Mouse (Mus musculus) bone marrow macrophage, adult 2 months (primary cell): ENCODE data around the gene Slc29a1.

Experiments
- CTCF ChIP-seq: IDR thresholded peaks from 2 replicates; pipeline ENCODE4 v1.5.1; 2012; ENCODE audit warnings: low read depth, mild to moderate bottlenecking, low read length, moderate library complexity
- POLR2A ChIP-seq: IDR thresholded peaks from 2 replicates; pipeline ENCODE4 v1.6.1; 2012; ENCODE audit warnings: mild to moderate bottlenecking, low read depth, low read length, borderline replicate concordance

DNA sequence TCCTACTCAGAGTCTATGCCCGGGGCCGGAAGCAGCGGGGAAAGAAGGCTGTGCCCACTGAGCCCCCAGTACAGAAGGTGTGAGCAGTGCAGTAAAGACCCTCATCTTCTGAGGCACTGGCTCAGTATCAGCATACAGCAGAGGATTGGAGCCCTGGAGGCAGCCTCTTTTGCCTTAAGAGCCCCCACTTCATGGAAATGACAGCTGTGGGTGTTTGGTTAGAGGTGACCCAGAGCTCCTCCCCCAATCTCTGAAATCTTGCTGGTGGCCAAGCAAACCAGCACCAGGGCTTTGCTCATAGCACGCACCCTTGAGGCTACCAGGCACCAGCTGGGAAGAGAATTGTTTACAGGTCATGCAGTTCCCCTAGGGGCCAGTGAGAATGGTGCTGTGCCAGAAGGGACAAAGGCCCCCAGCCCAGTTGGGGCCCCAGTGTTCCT lies 32.2 kb downstream of the Slc29a1 start:
- TF ChIP-seq CTCF = no peak
- TF ChIP-seq POLR2A = no peak
